Mouse (Mus musculus): ENCODE data around the gene Arhgap21. TPM values are rescaled to one million over a fixed set of nuclear protein-coding genes. Genes with fewer than 3 reads are reported as not detected.

The Arhgap21 gene
- polyA plus RNA-seq, 1 experiment from 2014 or later = 19.2 TPM

DNA sequence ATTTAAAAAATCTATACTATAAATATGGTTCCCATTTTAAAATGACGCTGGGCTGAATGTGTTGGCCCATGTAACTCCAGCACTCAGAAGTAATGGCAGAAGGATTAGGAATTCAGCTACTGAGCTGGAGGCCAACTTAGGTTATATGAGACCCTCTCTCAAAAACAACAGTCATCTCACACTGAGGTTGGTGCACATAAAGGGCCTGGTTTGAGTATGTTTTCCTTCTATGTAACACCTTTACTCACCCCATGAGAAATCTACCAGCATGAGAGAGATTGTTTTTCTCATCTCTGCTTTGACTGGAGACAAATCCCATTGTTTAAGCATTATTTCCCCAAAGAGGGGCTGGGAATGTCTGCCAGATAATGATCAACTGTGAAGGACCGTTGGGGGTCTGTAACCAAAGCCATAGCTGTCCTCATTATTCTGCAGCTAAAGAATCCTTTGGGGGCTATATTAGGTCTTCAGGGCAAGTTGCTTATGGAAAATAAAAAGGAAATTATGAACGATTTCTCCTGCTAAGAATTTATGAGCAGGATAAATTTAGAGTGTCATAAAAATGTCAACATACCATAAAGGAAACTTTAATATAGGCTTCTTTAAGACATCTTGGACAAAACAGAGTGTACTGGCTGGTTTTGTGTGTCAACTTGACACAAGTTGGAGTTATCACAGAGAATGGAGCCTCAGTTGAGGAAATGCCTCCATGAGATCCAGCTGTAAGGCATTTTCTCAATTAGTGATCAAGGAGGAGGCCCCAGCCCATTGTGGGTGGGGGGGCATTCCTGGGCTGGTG is 136.9 kb downstream of the Arhgap21 start:
- Histone ChIP-seq H3K9me3 (ENCODE audit: control insufficient read depth, low read depth, low read length) (no peaks in the 10 kb centered on the region), H3K27ac (ENCODE audit: low read length) (no peak overlapping the region), H3K4me1 (ENCODE audit: control insufficient read depth, insufficient read depth, low read length) (no peaks in the 10 kb centered on the region), H3K4me2 (replicated peaks; ENCODE audit: low read depth, low read length) (no peak overlapping the region), H3K27me3 (ENCODE audit: control insufficient read depth, insufficient read depth, low read length) (no peaks in the 10 kb centered on the region), H3K4me3 (ENCODE audit: low read depth, low read length) (no peak overlapping the region), H3K36me3 (ENCODE audit: control insufficient read depth, insufficient read depth, low read length) (no peaks in the 10 kb centered on the region), H3K9ac (replicated peaks; ENCODE audit: low read depth, low read length) (no peak overlapping the region)
- no peak for ATAC-seq (ENCODE audit: insufficient number of reproducible peaks, insufficient read depth, low FRiP score, low read depth)
- 73% methylated on average over 3 of the region's 3 CpGs for WGBS

DNA sequence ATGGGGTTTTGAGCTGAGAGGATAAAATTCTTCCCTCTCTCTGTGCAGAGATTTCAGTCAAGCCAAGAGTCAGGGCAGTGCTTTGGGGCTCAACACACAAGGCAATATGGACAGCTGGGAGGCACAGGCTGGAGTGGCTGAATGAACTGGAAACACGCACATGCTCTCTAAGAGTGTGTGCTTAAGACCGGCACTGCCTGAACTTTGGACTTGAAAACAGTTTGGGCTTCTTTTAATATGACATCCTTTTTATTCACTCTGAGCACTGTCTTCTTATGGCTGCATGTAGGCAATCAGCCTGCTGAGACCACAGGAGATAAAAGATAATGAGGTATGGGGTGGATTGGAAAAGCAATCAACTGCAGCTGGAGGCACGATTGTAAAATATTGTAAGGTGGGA is 137.8 kb downstream of the Arhgap21 start:
- Histone ChIP-seq H3K4me3 (ENCODE audit: low read depth, low read length) (no peak overlapping the region), H3K9ac (replicated peaks; ENCODE audit: low read depth, low read length) (no peak overlapping the region), H3K9me3 (ENCODE audit: control insufficient read depth, low read depth, low read length) (no peaks in the 10 kb centered on the region), H3K4me2 (replicated peaks; ENCODE audit: low read depth, low read length) (no peak overlapping the region), H3K27ac (ENCODE audit: low read length) (no peak overlapping the region), H3K27me3 (ENCODE audit: control insufficient read depth, insufficient read depth, low read length) (no peaks in the 10 kb centered on the region), H3K36me3 (ENCODE audit: control insufficient read depth, insufficient read depth, low read length) (no peaks in the 10 kb centered on the region), H3K4me1 (ENCODE audit: control insufficient read depth, insufficient read depth, low read length) (no peaks in the 10 kb centered on the region)
- no peak for ATAC-seq (ENCODE audit: insufficient number of reproducible peaks, insufficient read depth, low FRiP score, low read depth)
- 65% methylated on average over 3 of the region's 3 CpGs for WGBS

DNA sequence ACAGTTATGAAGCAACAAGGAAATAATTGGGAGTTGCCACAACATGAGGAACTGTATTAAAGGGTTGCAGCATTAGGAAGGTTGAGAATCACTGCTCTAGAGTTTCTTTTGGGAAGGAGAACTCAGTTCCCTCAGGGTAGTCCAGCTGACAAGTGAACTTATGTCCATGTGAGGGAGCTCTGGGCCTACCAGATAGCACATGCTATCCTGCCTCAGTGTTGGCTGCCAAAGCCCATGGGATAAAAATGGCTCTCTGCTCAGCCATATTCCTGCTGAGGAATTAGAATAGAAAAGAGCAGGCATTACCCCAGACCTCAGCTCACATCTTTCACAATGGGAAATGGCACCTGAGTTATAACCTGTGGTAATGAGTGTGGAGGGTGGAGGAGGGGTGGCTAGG is 142.4 kb downstream of the Arhgap21 start:
- no peaks in the 10 kb centered on the region for H3K27me3 ChIP-seq (ENCODE audit: control insufficient read depth, insufficient read depth, low read length)
- no peak overlapping the region for H3K27ac ChIP-seq (ENCODE audit: low read length)
- no peaks in the 10 kb centered on the region for H3K4me1 ChIP-seq (ENCODE audit: control insufficient read depth, insufficient read depth, low read length)
- H3K9me3 ChIP-seq (ENCODE audit: control insufficient read depth, low read depth, low read length) = no peaks in the 10 kb centered on the region
- ATAC-seq (ENCODE audit: insufficient number of reproducible peaks, insufficient read depth, low FRiP score, low read depth) = no peak
- no peak overlapping the region for H3K4me2 ChIP-seq (replicated peaks; ENCODE audit: low read depth, low read length)
- H3K36me3 ChIP-seq (ENCODE audit: control insufficient read depth, insufficient read depth, low read length) = no peaks in the 10 kb centered on the region
- H3K4me3 ChIP-seq (ENCODE audit: low read depth, low read length) = no peak overlapping the region
- H3K9ac ChIP-seq (replicated peaks; ENCODE audit: low read depth, low read length) = no peak overlapping the region

DNA sequence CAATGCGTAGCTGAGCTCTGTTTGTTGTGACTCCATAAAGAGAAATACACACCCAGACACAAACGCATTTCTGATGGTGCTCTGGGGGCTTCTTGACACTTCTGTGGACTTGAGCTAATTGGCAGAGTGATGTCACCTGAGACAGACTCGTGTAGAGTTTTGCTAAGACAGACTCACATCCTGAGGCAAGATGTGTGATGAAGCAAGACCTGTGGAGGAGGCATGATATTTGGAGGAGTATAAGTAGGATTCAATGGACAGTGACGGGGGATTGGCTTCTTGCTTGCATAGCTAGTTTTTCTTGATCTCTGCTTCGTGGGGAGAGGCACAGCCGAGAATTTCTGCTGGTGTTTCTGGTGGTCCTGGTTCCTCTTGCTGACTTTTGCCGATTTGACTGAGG is 150.5 kb downstream of the Arhgap21 start:
- H3K4me3 ChIP-seq (ENCODE audit: low read depth, low read length) = no peak overlapping the region
- H3K4me2 ChIP-seq (replicated peaks; ENCODE audit: low read depth, low read length) = no peak overlapping the region
- WGBS = 78% methylated on average over 7 of the region's 7 CpGs
- ATAC-seq (ENCODE audit: insufficient number of reproducible peaks, insufficient read depth, low FRiP score, low read depth) = no peak
- H3K27me3 ChIP-seq (ENCODE audit: control insufficient read depth, insufficient read depth, low read length) = no peaks in the 10 kb centered on the region
- no peaks in the 10 kb centered on the region for H3K4me1 ChIP-seq (ENCODE audit: control insufficient read depth, insufficient read depth, low read length)
- H3K9me3 ChIP-seq (ENCODE audit: control insufficient read depth, low read depth, low read length) = no peaks in the 10 kb centered on the region
- no peaks in the 10 kb centered on the region for H3K36me3 ChIP-seq (ENCODE audit: control insufficient read depth, insufficient read depth, low read length)
- no peak overlapping the region for H3K27ac ChIP-seq (ENCODE audit: low read length)
- H3K9ac ChIP-seq (replicated peaks; ENCODE audit: low read depth, low read length) = no peak overlapping the region

DNA sequence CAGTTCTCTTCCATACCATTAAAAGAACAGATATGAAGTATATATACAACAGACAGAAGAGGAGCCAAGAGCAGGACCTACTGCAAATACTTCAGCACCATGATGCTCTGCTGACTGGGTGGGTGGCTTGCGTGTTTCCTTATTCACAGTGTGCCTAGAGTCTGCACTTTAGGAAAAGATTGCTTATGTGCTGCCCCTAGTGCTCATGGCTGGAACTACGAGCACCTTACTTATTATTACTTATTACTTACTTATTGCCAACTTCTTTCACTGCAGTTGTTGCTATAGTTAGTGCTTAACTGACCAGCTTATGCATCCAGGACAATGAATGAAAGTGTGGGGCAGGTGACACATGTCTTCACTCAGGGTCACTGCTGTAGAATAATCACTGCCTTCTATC is 154.7 kb downstream of the Arhgap21 start:
- no peak overlapping the region for H3K9ac ChIP-seq (replicated peaks; ENCODE audit: low read depth, low read length)
- no peak overlapping the region for H3K4me2 ChIP-seq (replicated peaks; ENCODE audit: low read depth, low read length)
- no peak overlapping the region for H3K4me3 ChIP-seq (ENCODE audit: low read depth, low read length)
- no peaks in the 10 kb centered on the region for H3K9me3 ChIP-seq (ENCODE audit: control insufficient read depth, low read depth, low read length)
- H3K27me3 ChIP-seq (ENCODE audit: control insufficient read depth, insufficient read depth, low read length) = no peaks in the 10 kb centered on the region
- WGBS = 80% methylated on average over 2 of the region's 2 CpGs
- H3K27ac ChIP-seq (ENCODE audit: low read length) = no peak overlapping the region
- no peak for ATAC-seq (ENCODE audit: insufficient number of reproducible peaks, insufficient read depth, low FRiP score, low read depth)
- no peaks in the 10 kb centered on the region for H3K36me3 ChIP-seq (ENCODE audit: control insufficient read depth, insufficient read depth, low read length)
- no peaks in the 10 kb centered on the region for H3K4me1 ChIP-seq (ENCODE audit: control insufficient read depth, insufficient read depth, low read length)

DNA sequence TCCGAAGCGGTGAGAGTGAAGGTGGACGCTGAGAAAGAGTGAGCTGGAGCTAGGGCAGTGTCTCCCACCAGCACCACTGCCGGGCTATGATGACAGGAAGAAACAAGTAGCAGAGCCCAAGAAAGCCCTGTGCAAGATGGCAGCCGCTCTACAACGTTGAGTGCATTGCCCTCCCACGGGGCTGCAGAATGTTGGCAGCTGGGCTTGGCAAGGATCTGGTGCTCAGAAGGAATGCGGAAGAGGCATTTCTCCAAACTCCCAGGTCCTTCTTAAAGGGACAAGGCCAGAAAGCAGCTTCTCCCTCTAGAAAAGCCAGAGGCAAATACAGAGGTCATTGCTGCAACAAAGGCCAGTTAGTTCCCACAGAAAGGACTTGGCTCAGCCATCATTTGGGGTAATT is 157.2 kb downstream of the Arhgap21 start:
- ATAC-seq (ENCODE audit: insufficient number of reproducible peaks, insufficient read depth, low FRiP score, low read depth) = no peak
- H3K36me3 ChIP-seq (ENCODE audit: control insufficient read depth, insufficient read depth, low read length) = peaks cover 5% of the 10 kb centered on the region; the same call in 1 of the 2 replicates

DNA sequence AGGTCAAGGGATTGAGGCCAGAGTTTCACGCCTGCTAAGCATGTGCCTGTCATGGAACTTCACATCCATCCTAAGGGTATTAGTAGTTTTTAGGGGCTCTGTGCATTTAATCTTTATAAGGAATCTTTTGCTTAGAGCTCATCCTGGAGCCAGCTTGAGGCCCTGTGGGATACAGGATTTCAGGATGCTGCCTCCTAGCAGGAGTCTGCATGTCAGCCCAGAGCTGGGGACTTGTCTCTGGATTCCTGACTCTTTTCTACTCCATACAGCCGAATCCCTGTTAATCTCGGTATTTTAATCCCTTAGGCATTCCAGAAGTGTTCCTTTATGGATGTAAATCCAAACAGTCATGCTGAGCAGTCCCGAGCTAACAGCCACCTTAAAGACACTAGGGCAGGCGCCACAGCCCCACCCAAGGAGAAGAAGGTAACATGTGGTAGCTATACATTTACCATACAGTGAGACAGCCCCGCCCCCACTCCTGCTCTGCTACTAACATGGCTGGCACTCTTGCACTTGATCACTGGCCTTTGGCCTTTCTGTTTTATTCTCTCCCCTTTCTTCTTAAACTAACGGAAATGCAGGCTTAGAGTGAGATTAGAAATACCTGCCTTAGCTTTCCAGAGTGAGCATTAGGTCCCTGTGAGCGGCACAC is 167.3 kb downstream of the Arhgap21 start:
- Histone ChIP-seq H3K4me3 (ENCODE audit: low read depth, low read length) (no peak overlapping the region), H3K27ac (ENCODE audit: low read length) (no peak overlapping the region), H3K9me3 (ENCODE audit: control insufficient read depth, low read depth, low read length) (no peaks in the 10 kb centered on the region), H3K27me3 (ENCODE audit: control insufficient read depth, insufficient read depth, low read length) (no peaks in the 10 kb centered on the region), H3K4me1 (ENCODE audit: control insufficient read depth, insufficient read depth, low read length) (no peaks in the 10 kb centered on the region), H3K9ac (replicated peaks; ENCODE audit: low read depth, low read length) (no peak overlapping the region), H3K4me2 (replicated peaks; ENCODE audit: low read depth, low read length) (no peak overlapping the region), H3K36me3 (ENCODE audit: control insufficient read depth, insufficient read depth, low read length) (peaks cover 31% of the 10 kb centered on the region)
- ATAC-seq (ENCODE audit: insufficient number of reproducible peaks, insufficient read depth, low FRiP score, low read depth) = no peak
- WGBS = 66% methylated on average over 8 of the region's 8 CpGs

More for the DNA sequence above, 157.2 kb downstream of the Arhgap21 start:
- Histone ChIP-seq H3K27me3 (ENCODE audit: control insufficient read depth, insufficient read depth, low read length) (no peaks in the 10 kb centered on the region), H3K27ac (ENCODE audit: low read length) (no peak overlapping the region), H3K9ac (replicated peaks; ENCODE audit: low read depth, low read length) (no peak overlapping the region), H3K4me3 (ENCODE audit: low read depth, low read length) (no peak overlapping the region), H3K4me1 (ENCODE audit: control insufficient read depth, insufficient read depth, low read length) (no peaks in the 10 kb centered on the region), H3K4me2 (replicated peaks; ENCODE audit: low read depth, low read length) (no peak overlapping the region), H3K9me3 (ENCODE audit: control insufficient read depth, low read depth, low read length) (no peaks in the 10 kb centered on the region)
- WGBS = 84% methylated on average over 8 of the region's 8 CpGs

Data from stomach, embryonic 14.5 days (tissue).